Mouse (Mus musculus) heart, embryonic 13.5 days (tissue): ENCODE data around the gene Rdh9. TPM values are rescaled to one million over a fixed set of nuclear protein-coding genes. Genes with fewer than 3 reads are reported as not detected.

Experiments used
- ATAC-seq: fragments of 200-750 bp; cut with Nextera tagmentation; 2 replicates; pipeline ENCODE4 v1.8.0; 2017; ENCODE audit warnings: moderate TSS enrichment; ENCODE audit not compliant: insufficient number of reproducible peaks, low FRiP score, low TSS enrichment; ENCODE audit errors: extremely low read depth
- H3K27ac ChIP-seq: fragments of 300-500 bp; sonication (generic); replicated peaks from 2 replicates; pipeline ENCODE4 v1.5.1; 2015; ENCODE audit warnings: moderate library complexity, mild to moderate bottlenecking, inconsistent platforms
- H3K27me3 ChIP-seq: fragments of 300-500 bp; sonication (generic); replicated peaks from 2 replicates; pipeline ENCODE4 v1.6.1; 2015; ENCODE audit warnings: mild to moderate bottlenecking, inconsistent platforms
- H3K36me3 ChIP-seq: fragments of 300-500 bp; sonication (generic); 2 replicates; pipeline ENCODE4 v1.6.1; 2015; ENCODE audit warnings: mild to moderate bottlenecking, inconsistent platforms
- H3K4me1 ChIP-seq: fragments of 300-500 bp; sonication (generic); 2 replicates; pipeline ENCODE4 v1.6.1; 2015; ENCODE audit warnings: inconsistent platforms
- H3K4me2 ChIP-seq: fragments of 300-500 bp; sonication (generic); 2 replicates; pipeline ENCODE4 v1.6.1; 2015; ENCODE audit warnings: inconsistent platforms, mild to moderate bottlenecking, moderate library complexity
- H3K4me3 ChIP-seq: fragments of 300-500 bp; sonication (generic); 2 replicates; pipeline ENCODE4 v1.5.1; 2015; ENCODE audit warnings: moderate library complexity, mild to moderate bottlenecking, inconsistent platforms
- H3K9ac ChIP-seq: fragments of 300-500 bp; sonication (generic); 2 replicates; pipeline ENCODE4 v1.6.1; 2015; ENCODE audit warnings: inconsistent platforms, mild to moderate bottlenecking, moderate library complexity
- H3K9me3 ChIP-seq: fragments of 300-500 bp; sonication (generic); 2 replicates; pipeline ENCODE4 v1.6.1; 2016; ENCODE audit warnings: inconsistent platforms
- WGBS: fragments of 180-500 bp; shearing (Covaris S2); methylation state at CpG from one replicate; pipeline ENCODE4 v1.1.7; 2015; ENCODE audit warnings: mixed read lengths; 5-methylcytosine and 5-hydroxymethylcytosine counted together
- polyA plus RNA-seq: library from polyadenylated mRNA; unstranded; fragments of >200 nt; fragmentation: Nextera tagmentation; extraction: Ambion mirVana; gene quantifications from 2 replicates; pipeline ENCODE4 v1.2.1, GENCODE M21; 2015

Gene Rdh9
- polyA plus RNA-seq, 1 experiment from 2014 or later: 0.15 TPM

GRCm38 (mm10) chr10:127739661-127740161 is 36.5 kb upstream of the Rdh9 start:
- Histone ChIP-seq H3K4me2 (peak overlapping the region; percentile 89), H3K27ac (peak overlapping the region; percentile 80), H3K9me3 (no peaks in the 10 kb centered on the region), H3K27me3 (0 out of 2 replicates have a peak, but pooled peaks cover 4% of the 10 kb centered on the region), H3K36me3 (peaks cover 36% of the 10 kb centered on the region), H3K9ac (peak overlapping the region; percentile 99), H3K4me3 (peak overlapping the region; percentile 94), H3K4me1 (peaks cover 23% of the 10 kb centered on the region)
- peak; percentile 34; the same call in 1 of the 2 replicates for ATAC-seq
- under 1% methylated on average over 42 of the region's 55 CpGs for WGBS

DNA sequence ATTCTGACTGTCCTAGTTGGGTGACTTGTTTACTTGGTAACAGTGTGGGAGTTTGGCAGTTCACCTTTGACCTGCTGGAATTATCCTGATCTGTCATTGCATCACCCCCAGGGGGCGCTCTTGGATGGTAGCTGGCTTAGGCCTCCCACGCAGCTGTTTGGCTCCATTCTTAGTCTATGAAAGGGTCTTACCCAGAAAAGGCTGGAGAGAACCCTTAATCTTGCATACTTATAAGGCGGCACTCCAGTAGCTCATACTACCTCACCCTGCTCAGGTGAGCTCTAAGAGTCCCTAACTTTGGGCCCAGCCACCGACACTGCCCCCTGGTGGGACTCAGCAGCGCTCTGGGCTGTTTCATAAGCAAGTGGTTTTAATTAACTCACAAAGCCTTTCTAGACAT is 31.5 kb upstream of the Rdh9 start:
- Histone ChIP-seq H3K36me3 (peaks cover 75% of the 10 kb centered on the region), H3K4me2 (no peak overlapping the region), H3K27me3 (no peaks in the 10 kb centered on the region), H3K4me3 (no peak overlapping the region), H3K27ac (no peak overlapping the region), H3K9me3 (no peaks in the 10 kb centered on the region), H3K9ac (no peak overlapping the region), H3K4me1 (peaks cover 34% of the 10 kb centered on the region)
- no peak for ATAC-seq
- WGBS: 65% methylated on average over 5 of the region's 5 CpGs

- no peak for ATAC-seq
- H3K4me3 ChIP-seq: no peak overlapping the region
- H3K9me3 ChIP-seq: no peaks in the 10 kb centered on the region
- no peaks in the 10 kb centered on the region for H3K27me3 ChIP-seq
- 77% methylated on average over 5 of the region's 5 CpGs for WGBS
- H3K27ac ChIP-seq: no peak overlapping the region
- no peak overlapping the region for H3K4me2 ChIP-seq
- peaks cover 25% of the 10 kb centered on the region for H3K4me1 ChIP-seq
- H3K9ac ChIP-seq: no peak overlapping the region
- H3K36me3 ChIP-seq: peaks cover 75% of the 10 kb centered on the region
Observed at GRCm38 (mm10) chr10:127745886-127746285, 30.3 kb upstream of the Rdh9 start.

DNA sequence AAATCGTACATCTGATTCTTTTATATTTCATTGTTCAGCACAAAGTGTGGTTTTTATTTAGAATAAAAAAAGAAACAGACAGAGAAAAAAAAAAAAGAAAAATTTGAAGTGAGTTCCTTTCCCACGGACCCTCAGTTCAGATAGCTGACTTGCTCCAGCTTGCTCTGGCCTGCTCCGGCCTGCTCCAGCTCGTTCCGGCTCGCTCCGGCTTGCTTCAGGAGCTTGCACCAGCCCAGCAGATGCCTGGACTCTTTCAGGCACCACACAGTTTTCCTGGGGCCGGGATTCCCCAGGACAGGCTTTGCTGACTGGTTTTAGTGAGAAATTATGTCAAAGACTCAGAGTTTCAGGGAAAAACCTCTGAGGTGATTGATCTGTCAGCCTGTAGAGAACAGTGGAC is 28.9 kb upstream of the Rdh9 start:
- peaks cover 63% of the 10 kb centered on the region for H3K36me3 ChIP-seq
- peak overlapping the region; percentile 66 for H3K4me2 ChIP-seq
- peak overlapping the region; percentile 2; the same call in 1 of the 2 replicates for H3K9ac ChIP-seq
- peak overlapping the region; percentile 52 for H3K4me3 ChIP-seq
- no peaks in the 10 kb centered on the region for H3K9me3 ChIP-seq
- no peaks in the 10 kb centered on the region for H3K27me3 ChIP-seq
- no peak for ATAC-seq
- 76% methylated on average over 8 of the region's 8 CpGs for WGBS
- H3K27ac ChIP-seq: peak overlapping the region; percentile 69
- peaks cover 20% of the 10 kb centered on the region for H3K4me1 ChIP-seq

GRCm38 (mm10) chr10:127748847-127749612 is 27.2 kb upstream of the Rdh9 start:
- Histone ChIP-seq H3K4me2 (peak overlapping the region; percentile 66), H3K4me1 (peaks cover 20% of the 10 kb centered on the region), H3K9me3 (no peaks in the 10 kb centered on the region), H3K27me3 (no peaks in the 10 kb centered on the region), H3K36me3 (peaks cover 46% of the 10 kb centered on the region), H3K9ac (peak overlapping the region; percentile 76), H3K4me3 (peak overlapping the region; percentile 52), H3K27ac (peak overlapping the region; percentile 69)
- WGBS: 6% methylated on average over 8 of the region's 8 CpGs
- no peak for ATAC-seq

DNA sequence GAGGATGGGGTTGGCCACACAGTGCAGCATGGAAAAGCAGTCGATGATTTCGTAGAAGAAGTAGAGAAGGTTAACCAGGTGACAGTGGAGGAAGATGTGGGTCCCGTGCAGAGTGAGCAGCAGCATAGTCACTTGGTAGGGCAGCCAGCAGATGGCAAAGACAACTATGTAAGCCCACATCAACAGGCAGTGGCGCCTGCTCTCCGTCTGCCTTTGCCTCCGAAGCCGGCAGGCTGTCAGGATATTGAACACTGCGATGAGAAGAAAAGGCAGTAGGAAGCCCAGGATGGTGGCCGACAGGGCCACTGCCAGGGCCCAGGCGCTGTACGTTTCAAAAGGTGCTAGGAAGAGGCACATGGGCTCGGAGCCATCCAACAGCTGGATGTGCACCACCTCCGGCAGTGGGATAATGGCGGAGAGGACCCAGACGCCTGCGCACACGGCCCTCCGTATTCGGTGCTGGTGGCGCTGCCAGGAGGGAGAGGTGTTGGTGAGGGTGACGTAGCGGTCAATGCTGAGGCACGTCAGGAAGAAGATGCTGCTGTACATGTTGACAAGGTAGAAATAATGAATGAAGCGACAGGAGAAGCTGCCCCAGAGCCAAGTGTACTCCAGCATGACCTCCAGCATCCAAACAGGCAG is 25.9 kb upstream of the Rdh9 start:
- Histone ChIP-seq H3K27me3 (no peaks in the 10 kb centered on the region), H3K4me3 (peak overlapping the region; percentile 52), H3K36me3 (peaks cover 33% of the 10 kb centered on the region), H3K4me2 (peak overlapping the region; percentile 66), H3K4me1 (peaks cover 32% of the 10 kb centered on the region), H3K9me3 (no peaks in the 10 kb centered on the region), H3K9ac (peak overlapping the region; percentile 76), H3K27ac (peak overlapping the region; percentile 69)
- no peak for ATAC-seq
- WGBS: 39% methylated on average over 24 of the region's 24 CpGs

GRCm38 (mm10) chr10:127751548-127751947 is 24.6 kb upstream of the Rdh9 start, which contains the start of gene Gpr182:
Gpr182 (minus strand) TSS chr10:127751732.
- Histone ChIP-seq H3K4me2 (peak within 1 kb of the TSS; percentile 66), H3K27ac (peak within 1 kb of the TSS; percentile 69), H3K9me3 (no peaks in the 10 kb centered on the region), H3K9ac (peak within 1 kb of the TSS; percentile 76), H3K4me3 (peak within 1 kb of the TSS; percentile 52), H3K4me1 (peaks cover 37% of the 10 kb centered on the region), H3K36me3 (peaks cover 22% of the 10 kb centered on the region), H3K27me3 (no peaks in the 10 kb centered on the region)
- 34% methylated on average over 8 of the region's 8 CpGs for WGBS
- peak; percentile 48; the same call in 1 of the 2 replicates for ATAC-seq

DNA sequence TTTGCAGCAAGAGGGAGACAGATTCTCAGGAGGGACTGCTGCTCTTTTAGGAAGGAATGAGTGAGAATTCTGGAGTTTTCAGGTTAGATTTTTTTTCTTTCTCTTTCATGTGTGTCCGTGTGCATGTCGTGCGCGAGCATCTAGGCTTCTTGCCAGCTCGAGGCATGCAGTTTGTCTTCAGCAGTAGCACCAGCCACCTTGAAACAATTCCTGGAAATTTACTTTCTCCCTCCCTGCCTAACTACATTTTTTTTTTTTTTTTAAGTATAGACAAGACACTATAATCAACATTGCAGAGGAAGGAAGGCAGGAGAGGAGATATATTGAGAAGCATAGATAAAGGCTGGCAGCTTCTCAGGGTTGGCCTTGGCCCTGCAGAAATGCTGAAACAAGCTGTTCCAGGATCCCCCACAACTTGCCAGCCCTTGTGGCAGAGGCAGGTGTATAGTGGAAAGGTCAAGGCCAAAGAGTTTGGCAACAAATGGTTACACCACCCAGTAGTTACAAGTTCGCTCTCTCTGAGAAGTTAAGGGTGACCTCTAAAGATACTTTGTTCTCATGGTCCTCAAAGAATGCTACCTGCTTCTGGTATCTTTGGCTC is 21.5 kb upstream of the Rdh9 start:
- H3K27ac ChIP-seq: peak overlapping the region; percentile 81
- H3K4me3 ChIP-seq: no peak overlapping the region
- H3K9me3 ChIP-seq: no peaks in the 10 kb centered on the region
- no peaks in the 10 kb centered on the region for H3K36me3 ChIP-seq
- H3K27me3 ChIP-seq: no peaks in the 10 kb centered on the region
- WGBS: 52% methylated on average over 6 of the region's 6 CpGs
- ATAC-seq: no peak
- H3K4me2 ChIP-seq: no peak overlapping the region; the same call in 1 of the 2 replicates
- H3K9ac ChIP-seq: no peak overlapping the region
- peaks cover 32% of the 10 kb centered on the region for H3K4me1 ChIP-seq

DNA sequence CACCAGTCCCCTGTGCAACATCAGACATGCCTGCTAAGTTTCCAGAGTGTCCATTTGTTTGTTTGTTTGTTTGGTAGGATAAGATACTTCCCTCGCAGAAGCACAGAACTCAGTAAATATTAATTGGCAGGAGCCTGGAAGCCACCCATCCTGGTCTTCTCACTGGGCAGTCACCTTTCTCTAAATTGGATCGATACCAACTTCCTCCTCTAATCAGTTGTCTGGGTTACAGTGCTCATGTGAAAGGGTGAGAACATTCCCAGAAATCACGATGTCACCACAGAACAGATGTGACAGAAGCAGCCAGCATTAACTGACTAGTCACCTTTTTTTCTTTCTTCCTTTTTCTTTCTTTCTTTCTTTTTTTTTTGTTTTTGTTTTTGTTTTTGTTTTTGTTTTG is 20.9 kb upstream of the Rdh9 start:
- H3K4me1 ChIP-seq: peaks cover 32% of the 10 kb centered on the region
- H3K4me2 ChIP-seq: no peak overlapping the region
- H3K9ac ChIP-seq: no peak overlapping the region
- peak overlapping the region; percentile 81 for H3K27ac ChIP-seq
- H3K4me3 ChIP-seq: no peak overlapping the region
- 39% methylated on average over 3 of the region's 3 CpGs for WGBS
- no peaks in the 10 kb centered on the region for H3K36me3 ChIP-seq
- no peaks in the 10 kb centered on the region for H3K27me3 ChIP-seq
- no peak for ATAC-seq
- H3K9me3 ChIP-seq: no peaks in the 10 kb centered on the region

GRCm38 (mm10) chr10:127755770-127756468 is 20.3 kb upstream of the Rdh9 start:
- Histone ChIP-seq H3K27ac (peak overlapping the region; percentile 81), H3K27me3 (no peaks in the 10 kb centered on the region), H3K9me3 (no peaks in the 10 kb centered on the region), H3K4me1 (peaks cover 32% of the 10 kb centered on the region), H3K4me2 (peak overlapping the region; percentile 66), H3K36me3 (no peaks in the 10 kb centered on the region), H3K4me3 (peak overlapping the region; percentile 37), H3K9ac (peak overlapping the region; percentile 52)
- ATAC-seq: no peak
- WGBS: 20% methylated on average over 18 of the region's 18 CpGs
